Mouse (Mus musculus) CD4-positive helper T cell, adult 2 months (primary cell): ENCODE data around the gene Klhl25.
"Not testable (repeated sequence)": the region's sequence is repeated elsewhere in the genome, so short reads cannot be mapped to it uniquely, and the experiment has no call there.

Source experiments
- DNase-seq: peaks from one replicate; pipeline ENCODE4 v3.0.0-alpha.2; 2012; ENCODE audit warnings: low read depth, missing footprints, low spot score

The Klhl25 gene

DNA sequence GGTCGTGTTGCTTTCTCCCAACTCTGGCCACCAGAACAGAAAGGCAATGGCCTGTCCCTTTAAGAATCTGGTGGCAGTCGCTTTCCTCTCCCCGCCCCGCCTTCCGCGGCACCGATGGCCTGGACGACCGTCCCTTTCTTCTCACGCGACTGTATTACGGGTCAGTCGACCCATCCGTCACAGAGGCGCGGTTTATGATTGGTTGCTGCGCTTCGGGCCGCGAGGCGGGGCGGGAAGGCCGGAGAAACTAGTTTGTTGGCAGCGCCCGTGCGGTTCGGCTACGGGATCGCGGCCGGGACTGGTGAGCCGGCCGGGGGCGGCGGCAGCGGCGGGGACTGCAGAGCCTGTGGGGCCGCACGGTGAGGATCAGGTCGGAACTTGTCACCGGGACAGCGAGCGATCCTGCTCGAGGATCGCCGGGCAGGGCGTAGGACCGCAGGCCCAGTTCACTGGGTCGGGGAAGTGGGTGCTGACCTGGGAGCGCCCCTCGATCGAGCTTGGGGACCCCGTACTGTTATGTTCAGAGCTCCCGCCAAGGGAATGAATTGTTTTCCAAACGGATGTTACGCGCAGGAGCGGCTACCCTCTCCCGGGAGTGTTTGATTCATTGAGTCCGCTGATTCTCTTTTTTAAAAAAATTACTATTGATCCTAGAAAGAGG lies at the start of gene Klhl25:
Gene Klhl25 (plus strand): TSS at position 196 of the 661 bp plus-strand sequence.
- DNase-seq, result peak; percentile 95

- DNase-seq, result peak; percentile 42
Observed at GRCm38 (mm10) chr7:75800530-75800929, 47.6 kb upstream of the Klhl25 start.

GRCm38 (mm10) chr7:75801022-75801421 lies 47.1 kb upstream of the Klhl25 start:
- DNase-seq, result peak; percentile 27

- DNase-seq, result no peak
Observed at GRCm38 (mm10) chr7:75801621-75802358, 46.3 kb upstream of the Klhl25 start.

GRCm38 (mm10) chr7:75802887-75803286 lies 45.2 kb upstream of the Klhl25 start:
- DNase-seq, result no peak

GRCm38 (mm10) chr7:75806161-75806560 lies 41.9 kb upstream of the Klhl25 start:
- DNase-seq, result no peak

GRCm38 (mm10) chr7:75806711-75807110 lies 41.4 kb upstream of the Klhl25 start:
- DNase-seq, result no peak

GRCm38 (mm10) chr7:75807460-75808304 lies 40.4 kb upstream of the Klhl25 start:
- DNase-seq, result peak; percentile 18

- no peak for DNase-seq
Observed at GRCm38 (mm10) chr7:75820687-75821086, 27.4 kb upstream of the Klhl25 start.

DNA sequence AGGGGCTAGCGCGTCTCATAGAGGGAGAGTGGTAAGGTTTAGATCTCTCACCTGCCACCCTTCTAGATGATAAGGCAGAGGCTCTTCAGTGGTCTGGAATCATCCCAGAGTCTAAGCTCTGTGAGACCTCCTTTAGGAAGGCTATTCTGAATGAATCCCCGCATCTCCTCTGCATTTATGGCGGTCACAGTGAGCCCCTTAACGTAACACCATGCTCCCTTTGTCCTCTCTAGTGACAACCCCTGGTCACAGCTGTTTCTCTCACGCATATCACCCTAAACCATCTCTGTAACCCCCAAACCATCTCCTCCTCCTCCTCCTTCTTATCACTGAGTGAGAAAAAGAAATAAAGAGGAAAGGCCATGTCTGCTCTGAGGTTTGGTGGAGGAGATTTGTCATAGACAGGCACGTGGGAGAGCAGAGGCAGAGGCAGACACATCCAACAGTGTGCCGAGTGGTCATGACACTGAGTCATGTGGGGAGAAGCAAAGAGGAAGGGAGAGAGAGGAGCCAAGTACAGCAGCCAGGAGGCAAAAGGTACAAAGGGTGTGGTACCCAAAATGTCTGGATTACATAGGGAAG lies 25.9 kb upstream of the Klhl25 start:
- DNase-seq, result peak; percentile 43

- DNase-seq, result no peak
Observed at GRCm38 (mm10) chr7:75823071-75823470, 25.0 kb upstream of the Klhl25 start.

- no peak for DNase-seq
Observed at GRCm38 (mm10) chr7:75826360-75827103, 21.6 kb upstream of the Klhl25 start.

DNA sequence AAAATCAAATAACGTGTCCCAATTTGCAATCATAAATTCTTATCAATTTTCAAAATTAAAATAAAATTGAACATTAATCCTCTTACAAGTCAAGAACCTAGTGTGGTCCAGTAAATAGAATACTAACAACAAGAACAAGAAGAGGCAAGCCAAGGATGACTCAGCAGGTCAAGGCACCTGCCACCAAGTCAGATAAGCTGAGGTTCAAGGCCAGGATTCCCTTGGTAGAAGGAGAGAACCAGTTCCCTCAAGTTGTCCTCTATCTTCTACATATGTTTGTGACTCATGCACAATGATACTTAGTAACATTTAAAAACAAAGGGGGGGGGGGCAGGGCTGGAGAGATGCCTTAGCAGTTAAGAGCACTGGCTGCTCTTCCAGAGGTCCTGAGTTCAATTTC lies 20.8 kb upstream of the Klhl25 start:
- no peak for DNase-seq

DNA sequence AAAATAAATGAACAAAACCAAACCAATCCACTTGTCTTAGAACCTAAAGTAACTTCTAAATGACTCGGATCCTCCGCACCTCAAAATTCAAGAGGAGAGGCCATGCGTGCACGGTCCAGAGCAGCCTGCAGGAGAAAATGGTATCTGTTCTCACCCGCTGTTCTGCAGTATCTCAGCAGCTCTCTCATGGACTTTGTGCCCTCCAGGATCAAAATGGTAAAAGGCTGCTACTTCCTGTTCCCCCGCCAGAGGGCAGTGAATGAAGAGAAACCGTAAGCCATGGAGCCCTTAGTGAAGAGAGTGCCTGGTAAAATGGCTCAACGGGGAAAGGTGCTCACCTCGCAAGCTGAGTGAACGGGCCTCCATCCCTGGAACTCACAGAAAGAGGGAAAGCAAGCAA lies 20.3 kb upstream of the Klhl25 start:
- peak; percentile 76 for DNase-seq

- no peak for DNase-seq
Observed at GRCm38 (mm10) chr7:75828536-75828935, 19.6 kb upstream of the Klhl25 start.

GRCm38 (mm10) chr7:75830251-75831060 lies 17.7 kb upstream of the Klhl25 start:
- peak; percentile 55 for DNase-seq

- not testable (repeated sequence) for DNase-seq
Observed at GRCm38 (mm10) chr7:75833960-75834359, 14.2 kb upstream of the Klhl25 start.

DNA sequence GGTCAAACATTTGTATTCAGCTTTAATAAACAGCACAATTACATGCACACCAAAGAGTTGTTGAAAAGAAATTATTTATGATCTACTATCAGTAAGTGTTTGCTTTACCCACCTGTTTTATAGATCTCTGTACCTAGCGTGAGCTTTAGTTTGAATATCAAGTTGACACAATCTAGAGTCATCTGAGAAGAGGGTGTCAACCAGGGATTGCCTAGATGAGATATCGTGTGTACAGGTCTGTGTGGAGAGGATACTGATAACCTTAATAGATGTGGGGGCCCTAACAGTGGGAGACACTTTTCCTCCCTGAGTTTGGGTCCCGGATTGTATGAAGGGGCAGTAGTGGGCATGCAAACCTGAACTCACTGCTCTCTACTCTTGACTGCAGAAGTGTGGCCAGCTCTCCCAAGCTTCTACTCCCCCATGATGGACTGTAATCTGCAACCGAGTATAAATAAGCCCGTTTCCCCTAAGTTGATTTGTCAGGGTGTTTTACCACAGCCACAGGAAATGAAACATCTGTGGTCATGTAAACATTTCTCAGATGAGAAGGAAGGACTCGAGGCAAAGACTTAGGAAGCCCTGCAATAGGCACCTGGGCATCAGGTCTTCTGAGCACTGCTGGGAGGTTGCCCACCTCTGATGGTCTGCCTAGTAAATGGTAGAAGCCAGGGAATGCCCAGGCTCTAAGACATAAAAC lies 13.0 kb upstream of the Klhl25 start:
- DNase-seq, result not testable (repeated sequence)

DNA sequence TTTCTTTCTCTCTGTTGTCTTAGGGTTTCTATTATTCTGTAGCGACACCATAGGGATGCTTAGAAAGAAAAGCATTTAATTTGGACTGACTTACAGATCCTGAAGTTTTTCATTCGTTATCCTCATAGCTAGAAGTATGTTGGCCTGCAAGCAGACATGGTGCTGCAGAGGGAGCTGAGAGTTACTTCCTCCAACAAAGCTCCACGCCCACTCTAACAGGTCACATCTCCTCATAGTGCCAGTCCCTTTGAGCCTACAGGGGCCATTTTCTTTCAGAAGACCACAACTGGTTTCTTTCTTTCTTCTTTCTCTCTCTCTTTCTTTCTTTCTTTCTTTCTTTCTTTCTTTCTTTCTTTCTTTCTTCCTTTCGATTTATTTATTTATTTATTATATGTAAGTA lies 8.0 kb upstream of the Klhl25 start:
- no peak for DNase-seq

- DNase-seq, result no peak
Observed at GRCm38 (mm10) chr7:75842306-75842705, 5.8 kb upstream of the Klhl25 start.
